Mouse (Mus musculus) lung, adult 2 months (tissue): ENCODE data around the gene Ly6g6c.

Source experiments
- CTCF ChIP-seq: fragments of 200-500 bp; IDR thresholded peaks from 2 replicates; pipeline ENCODE4 v1.5.1; 2011; ENCODE audit warnings: mild to moderate bottlenecking, low read length, control low read depth; ENCODE audit not compliant: insufficient read depth
- POLR2A ChIP-seq: fragments of 200-500 bp; IDR thresholded peaks from 2 replicates; pipeline ENCODE4 v1.6.1; 2011; ENCODE audit warnings: low read depth, mild to moderate bottlenecking, control low read depth, low read length, borderline replicate concordance; ENCODE audit errors: extremely low read depth

DNA sequence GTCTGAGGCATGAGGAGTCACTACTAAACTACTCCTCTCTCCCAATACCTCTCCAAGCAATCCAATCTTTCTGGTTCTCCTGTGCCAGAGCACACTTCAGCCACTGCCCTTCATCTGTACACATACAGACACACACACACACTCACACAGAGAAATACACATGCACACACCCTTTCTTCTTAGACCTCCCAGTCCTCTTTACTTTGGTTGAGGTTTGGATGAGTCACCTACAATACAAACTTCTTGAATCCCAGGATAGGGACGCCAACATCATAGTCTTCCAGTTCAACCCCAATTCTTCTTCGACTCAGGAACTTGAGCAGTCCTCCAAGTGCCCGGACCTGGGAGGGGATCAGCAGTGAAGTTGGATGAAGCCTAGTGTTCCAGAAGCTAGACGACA lies 21.4 kb upstream of the Ly6g6c start:
- TF ChIP-seq CTCF: no peak
- TF ChIP-seq POLR2A: no peak
